Mouse (Mus musculus): ENCODE measurements at regions not wholly inside any gene's neighbourhood (a gene's known extent, or its start where the extent isn't known, plus 50 kb on each side); places are given as distances from the start of the nearest gene placed in this dataset.
"Not testable (repeated sequence)": the region's sequence is repeated elsewhere in the genome, so short reads cannot be mapped to it uniquely, and the experiment has no call there.

- H3K4me3 ChIP-seq, result no peak overlapping the region
- H3K36me3 ChIP-seq, result no peaks in the 10 kb centered on the region
- ATAC-seq (replicated peaks), result no peak
- no peaks in the 10 kb centered on the region for H3K27me3 ChIP-seq
- no peak overlapping the region for H3K27ac ChIP-seq (replicated peaks)
- no peak overlapping the region for H3K4me2 ChIP-seq (replicated peaks)
- H3K4me1 ChIP-seq, result no peaks in the 10 kb centered on the region
- H3K9ac ChIP-seq (replicated peaks), result no peak overlapping the region
- no peaks in the 10 kb centered on the region for H3K9me3 ChIP-seq
- WGBS, result 59% methylated on average over 6 of the region's 6 CpGs
These were observed 140.8 kb upstream of the Olfr1324 start for GRCm38 (mm10) chrX:50569087-50569486.

GRCm38 (mm10) chrX:50566345-50566744, 138.0 kb upstream of the Olfr1324 start:
- H3K4me2 ChIP-seq (replicated peaks), result no peak overlapping the region

DNA sequence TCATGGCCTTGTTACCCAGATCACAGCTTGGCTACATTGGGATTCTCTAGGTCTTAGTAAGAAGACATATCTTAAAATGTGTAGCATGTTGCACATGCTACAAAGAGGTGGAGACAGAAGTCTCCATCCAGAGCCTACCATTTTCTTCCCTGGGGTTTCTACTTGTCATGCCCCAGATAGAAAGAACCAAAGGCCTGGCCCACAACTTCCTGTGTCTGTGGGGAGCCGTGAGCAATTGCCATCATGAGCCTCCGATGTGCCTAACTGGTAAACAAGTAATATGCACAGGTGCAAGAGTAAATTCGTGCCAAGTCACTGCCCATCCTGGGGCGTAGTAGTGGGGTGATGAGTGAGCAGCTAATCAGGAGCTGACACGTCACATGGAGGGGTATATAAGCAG, 136.7 kb upstream of the Olfr1324 start:
- not testable (repeated sequence) for H3K4me1 ChIP-seq; H3K9me3 ChIP-seq; ATAC-seq (replicated peaks); H3K4me2 ChIP-seq (replicated peaks); H3K4me3 ChIP-seq; H3K9ac ChIP-seq (replicated peaks); H3K27me3 ChIP-seq; H3K27ac ChIP-seq (replicated peaks); H3K36me3 ChIP-seq
- 87% methylated on average over 5 of the region's 5 CpGs for WGBS

More at GRCm38 (mm10) chrX:50566345-50566744, 138.0 kb upstream of the Olfr1324 start:
- ATAC-seq (replicated peaks), result no peak
- no peaks in the 10 kb centered on the region for H3K27me3 ChIP-seq
- WGBS, result 51% methylated on average over 5 of the region's 5 CpGs
- H3K4me1 ChIP-seq, result no peaks in the 10 kb centered on the region
- no peak overlapping the region for H3K4me3 ChIP-seq
- H3K36me3 ChIP-seq, result no peaks in the 10 kb centered on the region
- no peak overlapping the region for H3K9ac ChIP-seq (replicated peaks)
- no peaks in the 10 kb centered on the region for H3K9me3 ChIP-seq
- no peak overlapping the region for H3K27ac ChIP-seq (replicated peaks)

DNA sequence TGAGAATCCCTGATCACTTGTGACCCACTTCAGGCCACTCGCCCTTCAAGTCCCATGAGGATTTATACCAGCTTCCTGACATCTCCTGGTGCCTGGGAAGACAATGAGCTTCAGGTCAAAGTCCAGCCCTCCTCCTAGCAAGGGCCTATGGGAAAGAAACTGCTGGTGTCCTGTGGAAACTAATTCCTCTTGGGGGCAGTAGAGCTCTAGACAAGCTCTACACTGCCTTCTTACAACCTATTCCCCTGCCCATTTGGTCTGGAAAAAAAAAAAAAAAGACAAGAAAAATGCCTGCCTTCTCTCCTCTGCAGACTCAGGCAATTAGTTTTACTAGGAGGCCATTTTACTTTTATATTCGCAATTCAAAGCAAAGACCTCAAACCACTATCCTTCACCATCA, 132.6 kb upstream of the Olfr1324 start:
- Histone ChIP-seq H3K27me3 (no peaks in the 10 kb centered on the region), H3K9me3 (no peaks in the 10 kb centered on the region), H3K9ac (replicated peaks) (no peak overlapping the region), H3K36me3 (no peaks in the 10 kb centered on the region), H3K4me3 (no peak overlapping the region), H3K4me1 (no peaks in the 10 kb centered on the region), H3K4me2 (replicated peaks) (no peak overlapping the region), H3K27ac (replicated peaks) (no peak overlapping the region)
- ATAC-seq (replicated peaks), result no peak
- 56% methylated on average over 2 of the region's 2 CpGs for WGBS

DNA sequence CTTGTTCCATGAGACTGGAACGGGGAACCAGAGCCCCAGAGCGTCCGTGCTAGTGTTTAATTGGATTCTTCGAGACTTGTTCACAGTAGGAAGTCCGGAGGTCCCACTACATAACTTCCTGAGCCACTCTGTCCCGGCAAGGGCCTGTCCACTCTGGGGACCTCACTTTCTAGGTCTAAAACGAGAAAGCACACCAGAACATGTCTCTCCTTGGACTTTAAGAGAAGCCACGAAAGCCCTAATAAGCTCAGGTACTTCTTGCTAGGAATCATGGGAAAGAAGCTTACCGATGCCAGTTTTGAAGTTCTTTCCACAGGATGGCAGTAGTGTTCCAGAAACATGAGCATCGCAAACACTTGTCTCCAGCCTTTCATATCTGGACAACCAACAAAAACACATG, 122.0 kb upstream of the Olfr1324 start:
- Histone ChIP-seq H3K4me2 (replicated peaks) (peak overlapping the region; percentile 19), H3K9me3 (no peaks in the 10 kb centered on the region), H3K4me1 (no peaks in the 10 kb centered on the region), H3K36me3 (no peaks in the 10 kb centered on the region), H3K27me3 (no peaks in the 10 kb centered on the region), H3K4me3 (peak overlapping the region; percentile 34), H3K27ac (replicated peaks) (no peak overlapping the region), H3K9ac (replicated peaks) (no peak overlapping the region)
- 57% methylated on average over 10 of the region's 10 CpGs for whole genome bisulfite sequencing
- ATAC-seq (replicated peaks), result 0 out of 2 replicates have a peak, but pooled peaks have one; percentile 16

DNA sequence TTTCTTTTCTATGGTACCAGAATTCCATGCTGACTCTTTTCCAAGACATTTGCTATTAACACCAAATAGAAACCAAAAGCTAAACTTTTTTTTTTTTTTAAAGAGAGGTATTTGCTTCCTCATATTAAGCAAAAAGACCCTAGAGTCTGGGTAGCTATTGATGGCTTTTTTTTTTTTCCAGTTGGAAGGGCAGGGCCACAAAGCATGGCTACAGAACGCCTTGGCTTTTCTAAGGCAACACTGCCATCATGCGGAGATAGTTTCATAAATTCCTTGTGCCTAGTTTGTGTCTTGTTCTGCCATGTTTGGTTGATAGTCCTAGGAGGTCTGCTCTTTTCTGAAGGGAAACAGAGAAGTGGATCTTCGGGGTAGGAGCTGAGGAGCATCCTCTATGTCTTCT, 121.4 kb upstream of the Olfr1324 start:
- Histone ChIP-seq H3K4me3 (peak overlapping the region; percentile 34), H3K9ac (replicated peaks) (no peak overlapping the region), H3K27ac (replicated peaks) (no peak overlapping the region), H3K4me1 (no peaks in the 10 kb centered on the region), H3K27me3 (no peaks in the 10 kb centered on the region), H3K4me2 (replicated peaks) (peak overlapping the region; percentile 19; the same call in 1 of the 2 replicates), H3K9me3 (no peaks in the 10 kb centered on the region), H3K36me3 (no peaks in the 10 kb centered on the region)
- ATAC-seq (replicated peaks), result peak; percentile 63; the same call in 1 of the 2 replicates
- WGBS, result 48% methylated on average over 3 of the region's 3 CpGs

GRCm38 (mm10) chrX:50537785-50538159, 109.5 kb upstream of the Olfr1324 start:
- H3K36me3 ChIP-seq; H3K27me3 ChIP-seq; H3K4me1 ChIP-seq; H3K9me3 ChIP-seq; H3K27ac ChIP-seq (replicated peaks): not testable (repeated sequence)
- H3K4me3 ChIP-seq, result peak overlapping the region; percentile 42
- H3K9ac ChIP-seq (replicated peaks), result 0 out of 2 replicates have a peak overlapping the region, but pooled peaks have one; percentile 28
- 0 out of 2 replicates have a peak, but pooled peaks have one; percentile 48 for ATAC-seq (replicated peaks)
- WGBS, result 52% methylated on average over 4 of the region's 4 CpGs
- H3K4me2 ChIP-seq (replicated peaks), result peak overlapping the region; percentile 28

DNA sequence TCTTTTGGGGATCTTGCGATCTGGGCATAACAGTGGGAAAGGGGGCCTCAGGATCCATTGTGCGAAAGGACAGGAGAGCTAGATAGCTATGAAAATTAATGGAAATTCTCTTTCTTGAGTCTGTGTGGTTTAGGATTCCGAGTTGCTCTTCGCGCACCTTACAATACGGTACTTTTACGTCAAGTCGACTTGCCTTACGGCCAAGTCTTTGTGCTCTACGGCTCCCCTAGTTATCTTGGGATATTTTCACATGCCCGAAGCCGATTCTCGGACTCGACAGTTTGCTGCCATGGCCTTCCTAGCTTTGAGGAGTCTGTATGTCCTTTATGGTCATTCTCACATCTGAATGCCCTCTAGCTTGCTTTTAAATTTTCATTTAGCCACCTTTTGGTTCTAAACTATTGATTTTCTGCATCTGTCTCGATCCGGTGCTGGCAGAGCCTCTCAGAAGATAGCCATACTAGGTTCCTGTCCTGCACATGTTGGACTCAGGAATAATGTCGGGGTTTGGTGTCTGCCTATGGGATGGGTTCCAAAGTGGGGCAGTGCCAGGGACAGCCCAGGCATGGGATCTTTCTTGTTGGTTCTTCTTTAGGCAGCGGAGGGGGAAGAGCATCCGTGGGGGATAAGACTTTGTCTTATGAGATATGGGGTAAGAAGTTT, 109.0 kb upstream of the Olfr1324 start:
- Histone ChIP-seq H3K27ac (replicated peaks) (no peak overlapping the region), H3K4me2 (replicated peaks) (peak overlapping the region; percentile 28), H3K4me1 (no peaks in the 10 kb centered on the region), H3K9me3 (no peaks in the 10 kb centered on the region), H3K9ac (replicated peaks) (peak overlapping the region; percentile 28; the same call in 1 of the 2 replicates), H3K27me3 (no peaks in the 10 kb centered on the region), H3K36me3 (no peaks in the 10 kb centered on the region), H3K4me3 (peak overlapping the region; percentile 42)
- ATAC-seq (replicated peaks), result peak; percentile 68
- 57% methylated on average over 19 of the region's 19 CpGs for WGBS

DNA sequence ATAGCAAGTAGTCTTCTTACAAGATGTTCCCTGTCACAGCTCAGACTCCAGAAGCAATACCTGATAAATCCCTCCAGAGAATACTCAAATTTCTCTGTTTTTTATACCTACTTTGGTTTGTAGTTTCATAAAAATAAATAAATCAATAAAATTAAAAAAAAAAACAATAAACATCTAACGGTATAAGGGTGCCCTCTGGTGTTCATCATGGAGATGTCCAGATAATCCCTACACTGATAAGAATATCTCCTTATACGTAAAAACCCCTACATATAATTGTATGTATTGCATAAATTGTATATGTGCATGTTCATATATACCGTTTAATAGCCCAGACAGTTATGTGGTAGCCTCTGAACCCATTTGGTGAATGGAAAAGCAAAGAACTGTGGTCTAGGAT, 75.7 kb upstream of the Olfr1324 start:
- WGBS, result 26% methylated on average over 3 of the region's 3 CpGs
- Histone ChIP-seq H3K4me3 (no peak overlapping the region), H3K36me3 (no peaks in the 10 kb centered on the region), H3K4me1 (no peaks in the 10 kb centered on the region), H3K9ac (replicated peaks) (no peak overlapping the region), H3K27ac (replicated peaks) (no peak overlapping the region), H3K4me2 (replicated peaks) (no peak overlapping the region), H3K9me3 (no peaks in the 10 kb centered on the region), H3K27me3 (no peaks in the 10 kb centered on the region)
- ATAC-seq (replicated peaks), result no peak

DNA sequence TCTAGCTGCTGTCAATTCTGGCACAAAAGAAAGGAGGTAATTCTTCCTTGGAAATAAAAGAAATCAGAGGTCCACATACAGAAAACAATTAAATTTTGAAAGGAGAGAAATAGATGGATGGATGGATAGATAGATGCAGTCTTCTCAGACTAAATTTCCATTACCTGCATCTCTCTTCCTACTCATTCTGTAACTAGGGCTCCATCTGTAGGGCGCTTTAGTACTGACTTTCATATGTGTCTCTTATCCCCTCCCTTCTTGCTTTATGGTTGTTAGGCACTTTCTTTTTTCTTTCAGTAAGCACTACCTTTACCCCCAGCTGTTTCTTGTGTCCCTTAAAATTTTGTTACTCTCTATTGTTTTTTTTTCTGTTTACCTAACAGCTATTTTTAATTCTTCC, 72.9 kb upstream of the Olfr1324 start:
- Histone ChIP-seq H3K27me3 (no peaks in the 10 kb centered on the region), H3K27ac (replicated peaks) (no peak overlapping the region), H3K4me1 (no peaks in the 10 kb centered on the region), H3K9me3 (no peaks in the 10 kb centered on the region), H3K9ac (replicated peaks) (no peak overlapping the region), H3K4me2 (replicated peaks) (no peak overlapping the region), H3K4me3 (no peak overlapping the region), H3K36me3 (no peaks in the 10 kb centered on the region)
- WGBS, result 43% methylated on average over 1 of the region's 1 CpGs
- no peak for ATAC-seq (replicated peaks)

- H3K9me3 ChIP-seq; H3K36me3 ChIP-seq; H3K27ac ChIP-seq (replicated peaks): not testable (repeated sequence)
These were observed 62.2 kb upstream of the Olfr1324 start for GRCm38 (mm10) chrX:50490477-50490967.

More at GRCm38 (mm10) chrX:50490477-50490967, 62.2 kb upstream of the Olfr1324 start:
- not testable (repeated sequence) for H3K4me1 ChIP-seq; H3K4me2 ChIP-seq (replicated peaks); H3K9ac ChIP-seq (replicated peaks); ATAC-seq (replicated peaks); H3K4me3 ChIP-seq; H3K27me3 ChIP-seq
- WGBS, result 84% methylated on average over 9 of the region's 9 CpGs
